Mouse (Mus musculus): Measurements from ENCODE around the gene 2010300C02Rik. TPM values are rescaled to one million over a fixed set of nuclear protein-coding genes. Genes with fewer than 3 reads are reported as not detected.
A peak's percentile ranks its signal among the peaks of the same experiment; 100 is the strongest.

Gene 2010300C02Rik
- polyA plus RNA-seq, 1 experiment from 2014 or later: 12.6 TPM

DNA sequence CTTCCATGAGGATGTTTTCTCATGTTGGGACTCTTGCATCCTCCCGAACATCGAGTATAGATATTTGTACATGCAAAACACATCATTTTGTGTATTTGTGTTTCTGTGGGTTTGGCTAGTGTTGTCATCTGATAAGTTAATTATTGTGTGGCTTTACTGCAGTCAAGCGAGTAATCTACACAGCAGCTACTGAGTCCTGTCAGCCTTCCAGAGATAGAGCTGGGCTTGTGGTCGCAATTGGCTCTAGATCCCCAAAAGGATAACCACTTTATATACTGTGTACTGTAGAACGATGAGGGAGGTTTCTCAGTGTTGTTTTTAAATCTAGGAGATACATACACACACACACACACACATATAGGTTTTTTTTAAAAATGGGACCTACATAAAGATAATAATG is 16.0 kb upstream of the 2010300C02Rik start:
- H3K27ac ChIP-seq (ENCODE audit: low read depth): no peak overlapping the region
- DNase-seq (ENCODE audit: low spot score) (no peak), ATAC-seq (replicated peaks; ENCODE audit: low FRiP score, low TSS enrichment, low read depth) (no peak)
- no peak overlapping the region for H3K4me3 ChIP-seq (ENCODE audit: low read depth, low read length)
- no peak overlapping the region for H3K4me2 ChIP-seq (ENCODE audit: low read length)
- 87% methylated on average over 5 of the region's 5 CpGs for WGBS
- H3K9ac ChIP-seq (ENCODE audit: low read length): no peak overlapping the region
- H3K4me1 ChIP-seq (replicated peaks; ENCODE audit: control insufficient read depth, insufficient read depth, low read length): no peaks in the 10 kb centered on the region
- no peaks in the 10 kb centered on the region for H3K27me3 ChIP-seq (replicated peaks; ENCODE audit: control insufficient read depth, insufficient read depth, low read length)
- H3K36me3 ChIP-seq (ENCODE audit: control insufficient read depth, insufficient read depth, low read length): no peaks in the 10 kb centered on the region
- no peaks in the 10 kb centered on the region for H3K9me3 ChIP-seq (ENCODE audit: control insufficient read depth, low read length)

DNA sequence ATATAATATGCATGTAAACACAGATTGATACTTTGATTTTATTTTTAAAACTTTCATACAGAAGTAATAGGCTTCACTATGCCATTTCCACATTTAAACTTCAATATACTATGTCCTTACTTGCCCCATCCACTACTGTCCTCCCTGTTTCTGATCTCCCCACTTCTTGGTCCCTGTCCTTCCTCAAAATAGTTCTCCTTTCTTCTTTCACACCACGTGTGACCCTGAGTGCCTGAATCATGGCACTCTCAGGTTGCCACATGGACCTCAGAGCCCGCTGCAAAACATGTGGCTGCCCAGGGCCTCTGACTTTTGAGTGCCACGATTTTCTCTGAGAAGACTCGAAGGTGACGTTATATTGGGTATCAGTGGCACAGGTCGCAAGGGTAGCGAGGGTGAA is 15.0 kb upstream of the 2010300C02Rik start:
- 64% methylated on average over 7 of the region's 7 CpGs for WGBS
- no peak for ATAC-seq (replicated peaks; ENCODE audit: low FRiP score, low TSS enrichment, low read depth)
- Histone ChIP-seq H3K4me3 (ENCODE audit: low read depth, low read length) (no peak overlapping the region), H3K27ac (ENCODE audit: low read depth) (no peak overlapping the region), H3K4me2 (ENCODE audit: low read length) (no peak overlapping the region), H3K9me3 (ENCODE audit: control insufficient read depth, low read length) (no peaks in the 10 kb centered on the region), H3K4me1 (replicated peaks; ENCODE audit: control insufficient read depth, insufficient read depth, low read length) (no peaks in the 10 kb centered on the region), H3K36me3 (ENCODE audit: control insufficient read depth, insufficient read depth, low read length) (no peaks in the 10 kb centered on the region), H3K9ac (ENCODE audit: low read length) (no peak overlapping the region), H3K27me3 (replicated peaks; ENCODE audit: control insufficient read depth, insufficient read depth, low read length) (no peaks in the 10 kb centered on the region)
- no peak for DNase-seq (ENCODE audit: low spot score)

DNA sequence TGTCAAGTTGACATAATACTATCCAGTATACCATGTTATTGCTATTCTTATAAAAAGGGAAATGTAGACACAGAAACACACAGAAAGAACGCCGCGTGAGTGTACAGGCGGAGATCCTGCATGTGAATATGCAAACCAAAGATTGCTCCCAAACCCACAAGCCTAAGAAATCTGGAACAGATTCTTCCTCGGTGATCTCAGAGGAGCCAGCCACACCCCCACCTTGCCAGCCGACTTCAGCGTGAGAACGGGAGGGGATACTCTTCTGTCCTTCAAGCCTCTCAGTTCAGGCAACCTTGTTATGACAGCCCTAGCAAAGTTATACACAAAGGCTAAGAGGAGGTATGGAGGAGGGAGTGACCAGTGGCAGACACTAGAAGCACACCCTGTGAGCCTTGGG is 9.5 kb upstream of the 2010300C02Rik start:
- Histone ChIP-seq H3K36me3 (ENCODE audit: control insufficient read depth, insufficient read depth, low read length) (no peaks in the 10 kb centered on the region), H3K27me3 (replicated peaks; ENCODE audit: control insufficient read depth, insufficient read depth, low read length) (no peaks in the 10 kb centered on the region), H3K9ac (ENCODE audit: low read length) (no peak overlapping the region), H3K9me3 (ENCODE audit: control insufficient read depth, low read length) (no peaks in the 10 kb centered on the region), H3K4me3 (ENCODE audit: low read depth, low read length) (no peak overlapping the region), H3K4me1 (replicated peaks; ENCODE audit: control insufficient read depth, insufficient read depth, low read length) (no peaks in the 10 kb centered on the region), H3K27ac (ENCODE audit: low read depth) (no peak overlapping the region), H3K4me2 (ENCODE audit: low read length) (no peak overlapping the region)
- WGBS: 75% methylated on average over 8 of the region's 8 CpGs
- no peak for DNase-seq (ENCODE audit: low spot score)
- ATAC-seq (replicated peaks; ENCODE audit: low FRiP score, low TSS enrichment, low read depth): no peak

DNA sequence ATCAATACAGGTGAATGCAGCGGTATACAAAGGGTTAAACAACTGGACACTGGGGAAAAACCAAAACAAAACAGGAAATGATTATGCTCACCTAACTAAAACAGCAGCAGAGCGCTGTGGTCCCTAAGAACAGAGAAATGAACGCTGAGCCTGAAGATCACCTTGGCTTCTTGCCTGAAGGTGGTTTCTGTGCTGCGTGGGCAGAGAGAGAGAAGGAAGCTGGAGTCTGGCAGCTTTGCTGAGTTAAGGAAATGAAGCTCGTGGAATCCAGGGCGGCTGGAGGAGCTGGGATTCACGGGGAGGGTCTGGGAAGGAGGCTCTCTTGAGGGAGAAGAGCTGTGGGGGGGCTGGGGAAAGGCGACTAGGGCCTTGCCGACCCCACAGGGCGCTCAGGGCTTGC is 8.2 kb upstream of the 2010300C02Rik start:
- no peak overlapping the region for H3K9ac ChIP-seq (ENCODE audit: low read length)
- no peaks in the 10 kb centered on the region for H3K27me3 ChIP-seq (replicated peaks; ENCODE audit: control insufficient read depth, insufficient read depth, low read length)
- H3K4me1 ChIP-seq (replicated peaks; ENCODE audit: control insufficient read depth, insufficient read depth, low read length): no peaks in the 10 kb centered on the region
- H3K27ac ChIP-seq (ENCODE audit: low read depth): no peak overlapping the region
- H3K36me3 ChIP-seq (ENCODE audit: control insufficient read depth, insufficient read depth, low read length): no peaks in the 10 kb centered on the region
- DNase-seq (ENCODE audit: low spot score) (no peak), ATAC-seq (replicated peaks; ENCODE audit: low FRiP score, low TSS enrichment, low read depth) (no peak)
- WGBS: 58% methylated on average over 10 of the region's 10 CpGs
- no peak overlapping the region for H3K4me2 ChIP-seq (ENCODE audit: low read length)
- no peaks in the 10 kb centered on the region for H3K9me3 ChIP-seq (ENCODE audit: control insufficient read depth, low read length)
- no peak overlapping the region for H3K4me3 ChIP-seq (ENCODE audit: low read depth, low read length)

DNA sequence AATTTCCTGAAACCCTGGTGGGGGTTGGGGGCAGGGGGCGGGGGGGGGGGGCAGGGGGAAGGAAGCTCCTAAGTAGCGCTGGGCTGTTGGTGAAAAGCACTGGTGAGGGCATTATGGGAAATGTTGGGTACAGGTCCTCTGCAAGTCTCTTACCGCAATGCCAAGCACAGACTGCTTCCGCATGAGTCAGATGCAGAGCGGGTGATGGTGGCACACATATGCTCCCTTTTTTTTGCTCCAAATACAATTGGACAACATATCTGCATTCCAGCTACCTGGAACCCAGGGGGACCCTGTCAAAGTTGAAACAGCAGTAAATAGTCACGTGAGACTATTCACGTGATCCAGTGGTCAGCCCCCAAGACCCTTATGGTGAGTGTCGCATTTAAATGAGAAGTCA is 7.3 kb upstream of the 2010300C02Rik start:
- Histone ChIP-seq H3K4me2 (ENCODE audit: low read length) (no peak overlapping the region), H3K36me3 (ENCODE audit: control insufficient read depth, insufficient read depth, low read length) (no peaks in the 10 kb centered on the region), H3K9me3 (ENCODE audit: control insufficient read depth, low read length) (no peaks in the 10 kb centered on the region), H3K27ac (ENCODE audit: low read depth) (no peak overlapping the region), H3K9ac (ENCODE audit: low read length) (no peak overlapping the region), H3K4me3 (ENCODE audit: low read depth, low read length) (no peak overlapping the region), H3K27me3 (replicated peaks; ENCODE audit: control insufficient read depth, insufficient read depth, low read length) (no peaks in the 10 kb centered on the region), H3K4me1 (replicated peaks; ENCODE audit: control insufficient read depth, insufficient read depth, low read length) (no peaks in the 10 kb centered on the region)
- ATAC-seq (replicated peaks; ENCODE audit: low FRiP score, low TSS enrichment, low read depth): no peak
- 85% methylated on average over 8 of the region's 8 CpGs for WGBS
- DNase-seq (ENCODE audit: low spot score): no peak

DNA sequence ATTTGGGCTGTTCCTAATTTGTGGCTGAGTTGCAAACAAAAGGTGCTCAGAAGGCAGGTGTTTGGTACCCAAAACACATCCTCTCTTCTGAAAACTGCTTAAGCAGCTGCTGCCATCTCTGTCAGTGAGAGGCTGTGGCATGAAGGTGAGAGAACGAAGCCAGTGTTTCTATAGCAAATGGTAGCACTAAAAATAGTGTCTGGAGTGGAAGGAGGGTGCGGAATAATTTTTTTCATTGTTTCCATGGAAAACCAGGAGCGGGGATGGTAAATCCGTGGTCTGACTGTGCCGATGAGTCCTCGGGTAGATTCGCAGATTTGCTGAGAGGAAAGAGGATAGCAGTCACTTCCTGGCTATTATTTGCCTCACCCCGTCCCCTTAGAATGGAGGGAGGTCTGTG is 6.5 kb upstream of the 2010300C02Rik start:
- Histone ChIP-seq H3K9me3 (ENCODE audit: control insufficient read depth, low read length) (no peaks in the 10 kb centered on the region), H3K4me3 (ENCODE audit: low read depth, low read length) (no peak overlapping the region), H3K4me1 (replicated peaks; ENCODE audit: control insufficient read depth, insufficient read depth, low read length) (no peaks in the 10 kb centered on the region), H3K27me3 (replicated peaks; ENCODE audit: control insufficient read depth, insufficient read depth, low read length) (no peaks in the 10 kb centered on the region), H3K9ac (ENCODE audit: low read length) (no peak overlapping the region), H3K4me2 (ENCODE audit: low read length) (no peak overlapping the region), H3K36me3 (ENCODE audit: control insufficient read depth, insufficient read depth, low read length) (no peaks in the 10 kb centered on the region), H3K27ac (ENCODE audit: low read depth) (no peak overlapping the region)
- ATAC-seq (replicated peaks; ENCODE audit: low FRiP score, low TSS enrichment, low read depth) (no peak), DNase-seq (ENCODE audit: low spot score) (no peak)
- 78% methylated on average over 8 of the region's 8 CpGs for WGBS

DNA sequence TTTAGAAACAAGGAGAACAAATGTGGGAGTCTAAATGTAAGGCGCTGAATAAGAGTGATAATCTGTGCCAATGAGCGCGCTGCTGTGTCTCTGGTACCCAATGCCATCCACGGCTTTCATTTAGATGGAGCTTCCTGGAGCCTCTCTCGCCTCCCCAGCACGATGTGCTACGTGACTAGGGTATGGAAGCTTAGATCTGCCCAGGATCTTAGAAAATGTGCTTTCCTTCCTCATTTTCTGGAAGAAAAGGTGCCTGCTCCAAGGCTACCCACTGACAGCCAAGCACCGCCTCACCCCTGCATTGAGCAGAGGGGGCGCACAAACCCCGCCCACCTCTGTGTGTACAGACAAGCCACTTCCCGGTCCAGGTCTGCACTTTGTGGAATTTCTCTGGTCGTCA is 6.0 kb upstream of the 2010300C02Rik start:
- Histone ChIP-seq H3K4me1 (replicated peaks; ENCODE audit: control insufficient read depth, insufficient read depth, low read length) (no peaks in the 10 kb centered on the region), H3K4me3 (ENCODE audit: low read depth, low read length) (no peak overlapping the region), H3K9me3 (ENCODE audit: control insufficient read depth, low read length) (no peaks in the 10 kb centered on the region), H3K9ac (ENCODE audit: low read length) (no peak overlapping the region), H3K4me2 (ENCODE audit: low read length) (no peak overlapping the region), H3K36me3 (ENCODE audit: control insufficient read depth, insufficient read depth, low read length) (no peaks in the 10 kb centered on the region), H3K27ac (ENCODE audit: low read depth) (no peak overlapping the region), H3K27me3 (replicated peaks; ENCODE audit: control insufficient read depth, insufficient read depth, low read length) (no peaks in the 10 kb centered on the region)
- WGBS: 60% methylated on average over 12 of the region's 12 CpGs
- ATAC-seq (replicated peaks; ENCODE audit: low FRiP score, low TSS enrichment, low read depth): no peak
- DNase-seq (ENCODE audit: low spot score): no peak

DNA sequence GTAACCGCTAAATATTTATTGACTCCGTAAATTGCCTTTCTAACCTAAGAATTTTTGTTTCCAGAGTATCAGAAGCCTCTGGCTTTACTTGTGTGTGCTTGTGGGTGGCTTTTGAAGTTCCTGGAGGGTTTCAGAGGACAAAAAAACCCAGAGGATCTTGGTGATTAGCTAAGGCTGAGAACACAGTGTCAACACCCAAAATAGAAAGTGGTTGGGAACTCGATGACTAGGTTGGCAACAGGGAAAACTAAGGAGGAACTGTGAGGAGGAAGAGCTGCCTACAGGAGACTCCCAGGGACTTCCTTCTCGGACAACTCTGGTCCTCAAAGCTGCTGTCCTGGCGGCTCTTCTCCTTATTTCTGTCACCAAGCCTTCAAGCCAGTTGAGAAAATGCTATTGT is 1.2 kb upstream of the 2010300C02Rik start:
- no peaks in the 10 kb centered on the region for H3K9me3 ChIP-seq (ENCODE audit: control insufficient read depth, low read length)
- H3K4me2 ChIP-seq (ENCODE audit: low read length): no peak overlapping the region
- H3K4me3 ChIP-seq (ENCODE audit: low read depth, low read length): no peak overlapping the region
- ATAC-seq (replicated peaks; ENCODE audit: low FRiP score, low TSS enrichment, low read depth): no peak
- H3K36me3 ChIP-seq (ENCODE audit: control insufficient read depth, insufficient read depth, low read length): no peaks in the 10 kb centered on the region
- no peak for DNase-seq (ENCODE audit: low spot score)
- peaks cover 15% of the 10 kb centered on the region for H3K27me3 ChIP-seq (replicated peaks; ENCODE audit: control insufficient read depth, insufficient read depth, low read length)
- no peaks in the 10 kb centered on the region for H3K4me1 ChIP-seq (replicated peaks; ENCODE audit: control insufficient read depth, insufficient read depth, low read length)
- 70% methylated on average over 5 of the region's 5 CpGs for WGBS
- H3K27ac ChIP-seq (ENCODE audit: low read depth): no peak overlapping the region
- H3K9ac ChIP-seq (ENCODE audit: low read length): no peak overlapping the region

DNA sequence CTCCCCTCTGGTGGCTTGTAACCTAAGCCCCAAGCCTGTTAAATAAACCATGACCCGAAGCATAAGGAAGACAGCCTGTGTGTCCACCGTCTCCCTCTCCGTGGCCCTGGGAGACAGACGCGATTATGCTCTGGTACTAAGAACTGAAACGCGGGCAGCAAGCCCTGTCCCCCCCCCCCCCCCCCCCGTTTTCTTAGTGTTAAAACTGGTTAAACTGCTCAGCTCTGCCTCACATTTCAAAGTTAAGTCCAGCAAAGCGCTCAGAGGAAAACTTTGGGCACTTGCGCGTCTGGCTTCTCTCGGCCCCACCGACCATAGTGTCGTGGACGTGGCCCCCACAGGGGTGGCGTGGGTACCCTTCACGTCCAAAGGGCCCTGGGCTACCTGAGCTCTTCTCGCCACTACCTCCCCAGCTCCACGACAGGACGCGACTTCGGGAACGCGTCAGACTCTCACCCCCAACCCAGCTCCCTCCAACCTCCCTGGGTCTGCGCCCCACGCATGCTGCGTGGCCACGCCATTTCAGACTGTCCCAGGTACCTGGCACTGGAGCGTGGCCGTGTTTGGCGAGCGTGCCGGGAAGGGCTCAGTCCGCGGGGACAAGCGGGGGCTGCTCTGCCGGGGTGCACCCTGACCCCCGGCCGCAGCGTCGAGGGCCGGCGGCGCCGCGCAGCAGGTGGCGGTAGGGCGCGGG is 708 bp downstream of the 2010300C02Rik start:
- H3K4me1 ChIP-seq (replicated peaks; ENCODE audit: control insufficient read depth, insufficient read depth, low read length): no peaks in the 10 kb centered on the region
- DNase-seq (ENCODE audit: low spot score) (peak; percentile 67), ATAC-seq (replicated peaks; ENCODE audit: low FRiP score, low TSS enrichment, low read depth) (no peak; the same call in 1 of the 2 replicates)
- H3K4me3 ChIP-seq (ENCODE audit: low read depth, low read length): peak overlapping the region; percentile 56
- H3K9ac ChIP-seq (ENCODE audit: low read length): peak overlapping the region; percentile 52
- H3K27me3 ChIP-seq (replicated peaks; ENCODE audit: control insufficient read depth, insufficient read depth, low read length): peaks cover 15% of the 10 kb centered on the region
- H3K9me3 ChIP-seq (ENCODE audit: control insufficient read depth, low read length): no peaks in the 10 kb centered on the region
- H3K4me2 ChIP-seq (ENCODE audit: low read length): peak overlapping the region; percentile 82
- H3K27ac ChIP-seq (ENCODE audit: low read depth): no peak overlapping the region
- no peaks in the 10 kb centered on the region for H3K36me3 ChIP-seq (ENCODE audit: control insufficient read depth, insufficient read depth, low read length)
- 3% methylated on average over 49 of the region's 49 CpGs for WGBS
